Mouse (Mus musculus): Measurements from ENCODE around the gene Osbpl5. TPM values are rescaled to one million over a fixed set of nuclear protein-coding genes. Genes with fewer than 3 reads are reported as not detected.
"Not testable (repeated sequence)": the region's sequence is repeated elsewhere in the genome, so short reads cannot be mapped to it uniquely, and the experiment has no call there.

The Osbpl5 gene
- polyA plus RNA-seq, 1 experiment from 2014 or later: 15.8 TPM

GRCm38 (mm10) chr7:143689481-143689880 is 67.3 kb downstream of the Osbpl5 start:
- no peak overlapping the region for H3K4me3 ChIP-seq (ENCODE audit: low read depth, low read length)
- ATAC-seq (ENCODE audit: insufficient read depth, low FRiP score, low TSS enrichment): no peak
- 0 out of 2 replicates have a peak, but pooled peaks cover 2% of the 10 kb centered on the region for H3K27me3 ChIP-seq (ENCODE audit: control insufficient read depth, insufficient read depth, low read length)
- no peaks in the 10 kb centered on the region; the same call in none of the 2 replicates for H3K36me3 ChIP-seq (ENCODE audit: control insufficient read depth, insufficient read depth, low read length)
- no peak for DNase-seq (ENCODE audit: low spot score)
- no peak overlapping the region for H3K27ac ChIP-seq (ENCODE audit: low read depth, low read length)
- WGBS: 81% methylated on average over 7 of the region's 7 CpGs
- no peak overlapping the region for H3K9ac ChIP-seq (ENCODE audit: low read length)
- H3K4me2 ChIP-seq (ENCODE audit: low read depth): no peak overlapping the region
- no peaks in the 10 kb centered on the region for H3K4me1 ChIP-seq (ENCODE audit: control insufficient read depth, insufficient read depth, low read length)
- no peaks in the 10 kb centered on the region for H3K9me3 ChIP-seq (ENCODE audit: control insufficient read depth, low read length)

- H3K4me2 ChIP-seq (ENCODE audit: low read depth); H3K27me3 ChIP-seq (ENCODE audit: control insufficient read depth, insufficient read depth, low read length); H3K9ac ChIP-seq (ENCODE audit: low read length); ATAC-seq (ENCODE audit: insufficient read depth, low FRiP score, low TSS enrichment); H3K27ac ChIP-seq (ENCODE audit: low read depth, low read length); H3K9me3 ChIP-seq (ENCODE audit: control insufficient read depth, low read length); H3K36me3 ChIP-seq (ENCODE audit: control insufficient read depth, insufficient read depth, low read length); H3K4me1 ChIP-seq (ENCODE audit: control insufficient read depth, insufficient read depth, low read length); DNase-seq (ENCODE audit: low spot score); H3K4me3 ChIP-seq (ENCODE audit: low read depth, low read length): not testable (repeated sequence)
- WGBS: 83% methylated on average over 3 of the region's 3 CpGs
Observed at GRCm38 (mm10) chr7:143686676-143687075, 70.1 kb downstream of the Osbpl5 start.

DNA sequence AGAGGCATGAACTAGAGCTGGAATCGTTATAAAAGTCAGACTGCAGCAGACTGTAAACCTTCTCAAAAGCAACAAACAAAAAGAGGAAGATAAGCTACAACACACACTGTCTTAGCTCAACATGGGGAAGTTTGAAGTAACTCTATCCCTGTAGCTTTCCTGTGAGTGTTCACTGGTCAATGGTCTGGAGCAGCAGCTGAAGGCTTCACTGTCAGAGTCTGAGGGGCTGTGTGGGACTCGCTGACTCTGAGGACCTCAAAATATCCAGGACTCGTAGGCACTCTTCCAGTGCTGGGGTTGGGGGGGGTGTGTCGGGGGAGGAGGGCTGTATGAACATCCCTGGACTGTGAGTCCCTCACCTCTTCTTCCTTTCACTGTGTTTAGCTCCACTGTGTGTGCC is 70.6 kb downstream of the Osbpl5 start:
- 64% methylated on average over 4 of the region's 4 CpGs for WGBS
- not testable (repeated sequence) for H3K36me3 ChIP-seq (ENCODE audit: control insufficient read depth, insufficient read depth, low read length); H3K9ac ChIP-seq (ENCODE audit: low read length); H3K4me2 ChIP-seq (ENCODE audit: low read depth); H3K4me1 ChIP-seq (ENCODE audit: control insufficient read depth, insufficient read depth, low read length); DNase-seq (ENCODE audit: low spot score); H3K27me3 ChIP-seq (ENCODE audit: control insufficient read depth, insufficient read depth, low read length); ATAC-seq (ENCODE audit: insufficient read depth, low FRiP score, low TSS enrichment); H3K4me3 ChIP-seq (ENCODE audit: low read depth, low read length); H3K27ac ChIP-seq (ENCODE audit: low read depth, low read length); H3K9me3 ChIP-seq (ENCODE audit: control insufficient read depth, low read length)

DNA sequence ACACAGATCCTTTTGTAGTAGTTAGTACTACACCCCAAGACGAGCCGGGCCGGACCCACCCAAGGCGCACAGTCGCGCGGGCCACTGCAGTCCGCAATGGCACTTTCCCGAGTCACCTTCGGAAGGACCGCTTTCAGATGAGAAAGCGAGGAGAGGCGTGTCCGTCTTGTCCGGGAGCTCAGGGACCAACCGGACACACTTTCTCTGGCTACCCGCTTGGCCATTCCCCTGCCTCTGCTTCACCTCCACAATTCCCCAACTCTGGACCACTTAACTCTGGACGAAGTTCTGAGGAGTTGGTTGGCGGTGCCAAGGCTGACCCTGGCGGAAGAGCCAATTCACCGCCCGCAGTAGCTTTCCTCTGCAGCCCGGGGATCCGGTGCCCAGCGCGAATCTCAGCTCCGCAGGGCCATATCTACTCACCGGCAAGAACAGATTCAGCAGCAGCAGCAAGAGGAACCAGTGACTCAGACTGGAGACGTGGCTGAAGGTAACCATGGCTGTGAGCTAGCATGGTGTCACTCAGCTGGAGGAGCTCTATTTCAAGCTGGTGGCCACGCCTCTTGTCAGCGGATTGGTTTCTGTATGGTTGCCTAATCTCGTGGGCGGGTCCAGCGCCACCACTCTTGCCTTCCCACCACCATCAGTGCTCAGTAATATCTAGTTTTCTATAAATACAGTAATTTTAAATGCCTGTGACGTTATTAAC is 71.3 kb downstream of the Osbpl5 start, which contains the start of gene Tnfrsf23:
TSS of gene Tnfrsf23 (minus strand) at position 514 of the 709 bp plus-strand sequence.
- Histone ChIP-seq H3K4me3 (ENCODE audit: low read depth, low read length) (peak within 1 kb of the TSS; percentile 28), H3K9ac (ENCODE audit: low read length) (peak within 1 kb of the TSS; percentile 29; the same call in 1 of the 2 replicates), H3K9me3 (ENCODE audit: control insufficient read depth, low read length) (no peaks in the 10 kb centered on the region), H3K4me2 (ENCODE audit: low read depth) (peak within 1 kb of the TSS; percentile 73), H3K27me3 (ENCODE audit: control insufficient read depth, insufficient read depth, low read length) (0 out of 2 replicates have a peak, but pooled peaks cover 2% of the 10 kb centered on the region), H3K36me3 (ENCODE audit: control insufficient read depth, insufficient read depth, low read length) (no peaks in the 10 kb centered on the region), H3K4me1 (ENCODE audit: control insufficient read depth, insufficient read depth, low read length) (no peaks in the 10 kb centered on the region), H3K27ac (ENCODE audit: low read depth, low read length) (no peak within 1 kb of the TSS)
- peak; percentile 66 for DNase-seq (ENCODE audit: low spot score)
- peak; percentile 60; the same call in 1 of the 2 replicates for ATAC-seq (ENCODE audit: insufficient read depth, low FRiP score, low TSS enrichment)
- 5% methylated on average over 35 of the region's 35 CpGs for WGBS

- not testable (repeated sequence) for H3K4me2 ChIP-seq (ENCODE audit: low read depth); H3K4me1 ChIP-seq (ENCODE audit: control insufficient read depth, insufficient read depth, low read length); H3K4me3 ChIP-seq (ENCODE audit: low read depth, low read length); DNase-seq (ENCODE audit: low spot score); ATAC-seq (ENCODE audit: insufficient read depth, low FRiP score, low TSS enrichment); H3K27me3 ChIP-seq (ENCODE audit: control insufficient read depth, insufficient read depth, low read length); H3K27ac ChIP-seq (ENCODE audit: low read depth, low read length); H3K9ac ChIP-seq (ENCODE audit: low read length); H3K36me3 ChIP-seq (ENCODE audit: control insufficient read depth, insufficient read depth, low read length); H3K9me3 ChIP-seq (ENCODE audit: control insufficient read depth, low read length)
- WGBS: 88% methylated on average over 1 of the region's 2 CpGs
Observed at GRCm38 (mm10) chr7:143684569-143684968, 72.2 kb downstream of the Osbpl5 start.

DNA sequence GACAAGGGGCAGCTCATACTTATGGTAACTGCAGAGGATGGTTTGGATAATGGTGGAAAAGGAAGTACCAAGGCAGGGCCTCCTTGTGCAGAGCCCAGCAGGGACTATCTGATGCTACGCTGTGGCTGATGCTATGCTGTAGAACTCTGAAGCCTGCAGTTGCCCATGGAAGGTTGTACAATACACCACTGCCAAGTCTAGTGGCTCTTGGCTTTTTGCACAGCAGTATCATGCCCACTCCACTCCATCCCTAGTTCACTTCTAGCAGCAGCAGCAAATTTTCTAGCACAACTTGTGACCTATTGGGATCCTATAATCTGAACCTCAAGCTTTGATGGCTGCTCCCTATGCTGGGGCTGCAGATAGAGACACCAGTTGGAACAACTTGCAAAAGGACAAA is 75.2 kb downstream of the Osbpl5 start:
- DNase-seq (ENCODE audit: low spot score) (no peak), ATAC-seq (ENCODE audit: insufficient read depth, low FRiP score, low TSS enrichment) (no peak)
- H3K36me3 ChIP-seq (ENCODE audit: control insufficient read depth, insufficient read depth, low read length): no peaks in the 10 kb centered on the region
- no peaks in the 10 kb centered on the region for H3K9me3 ChIP-seq (ENCODE audit: control insufficient read depth, low read length)
- H3K27ac ChIP-seq (ENCODE audit: low read depth, low read length): no peak overlapping the region
- no peak overlapping the region for H3K4me3 ChIP-seq (ENCODE audit: low read depth, low read length)
- no peaks in the 10 kb centered on the region for H3K4me1 ChIP-seq (ENCODE audit: control insufficient read depth, insufficient read depth, low read length)
- 86% methylated on average over 1 of the region's 1 CpGs for WGBS
- H3K27me3 ChIP-seq (ENCODE audit: control insufficient read depth, insufficient read depth, low read length): 0 out of 2 replicates have a peak, but pooled peaks cover 2% of the 10 kb centered on the region
- no peak overlapping the region for H3K9ac ChIP-seq (ENCODE audit: low read length)
- H3K4me2 ChIP-seq (ENCODE audit: low read depth): no peak overlapping the region

DNA sequence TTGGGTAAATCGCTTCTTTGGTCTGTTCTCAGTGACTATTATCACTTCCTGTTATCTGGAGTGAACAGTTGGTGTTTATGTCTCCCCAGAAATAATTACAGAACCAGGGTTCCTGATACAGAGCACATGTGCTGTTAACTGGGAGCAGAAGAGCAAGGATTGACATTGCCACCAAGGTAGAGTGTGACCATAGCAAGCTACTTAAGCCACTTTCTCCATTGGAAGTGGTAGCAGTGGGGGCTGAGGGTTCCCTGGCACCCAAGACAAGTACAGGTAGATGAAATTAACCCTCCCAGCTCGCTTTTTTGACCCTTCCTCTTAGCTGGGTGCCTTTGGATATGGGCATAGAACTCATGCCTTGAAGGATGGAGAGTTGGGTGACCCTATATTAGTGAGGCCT is 75.9 kb downstream of the Osbpl5 start:
- H3K9me3 ChIP-seq (ENCODE audit: control insufficient read depth, low read length); H3K4me1 ChIP-seq (ENCODE audit: control insufficient read depth, insufficient read depth, low read length); H3K9ac ChIP-seq (ENCODE audit: low read length); H3K36me3 ChIP-seq (ENCODE audit: control insufficient read depth, insufficient read depth, low read length); H3K27ac ChIP-seq (ENCODE audit: low read depth, low read length); H3K4me2 ChIP-seq (ENCODE audit: low read depth); DNase-seq (ENCODE audit: low spot score); ATAC-seq (ENCODE audit: insufficient read depth, low FRiP score, low TSS enrichment); H3K4me3 ChIP-seq (ENCODE audit: low read depth, low read length); H3K27me3 ChIP-seq (ENCODE audit: control insufficient read depth, insufficient read depth, low read length): not testable (repeated sequence)
- 67% methylated on average over 2 of the region's 2 CpGs for WGBS

DNA sequence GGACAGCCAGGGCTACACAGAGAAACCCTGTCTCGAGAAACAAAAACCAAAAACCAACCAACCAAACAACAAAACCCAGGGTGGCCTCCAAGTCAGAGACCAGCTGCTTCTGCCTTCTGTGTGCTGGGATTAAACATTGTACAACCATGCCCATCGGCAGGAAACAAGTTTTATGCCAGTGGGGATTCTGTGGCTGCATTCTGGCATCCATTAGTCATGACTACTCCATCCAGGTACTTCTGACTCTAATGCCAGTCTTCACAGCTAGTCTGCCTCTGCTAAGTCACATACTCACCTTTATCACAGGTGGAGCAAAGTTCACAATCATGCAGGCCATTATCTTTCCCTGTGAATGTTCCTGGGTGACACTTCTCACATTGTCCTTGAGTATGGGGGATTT is 77.1 kb downstream of the Osbpl5 start:
- not testable (repeated sequence) for H3K4me3 ChIP-seq (ENCODE audit: low read depth, low read length); ATAC-seq (ENCODE audit: insufficient read depth, low FRiP score, low TSS enrichment); H3K9me3 ChIP-seq (ENCODE audit: control insufficient read depth, low read length); DNase-seq (ENCODE audit: low spot score); H3K27ac ChIP-seq (ENCODE audit: low read depth, low read length); H3K27me3 ChIP-seq (ENCODE audit: control insufficient read depth, insufficient read depth, low read length); H3K4me1 ChIP-seq (ENCODE audit: control insufficient read depth, insufficient read depth, low read length); H3K4me2 ChIP-seq (ENCODE audit: low read depth); H3K36me3 ChIP-seq (ENCODE audit: control insufficient read depth, insufficient read depth, low read length); H3K9ac ChIP-seq (ENCODE audit: low read length)
- WGBS: 81% methylated on average over 2 of the region's 2 CpGs

Measured in neural tube, embryonic 11.5 days (tissue).